10 mouse cellular contexts compared by ENCODE assay signal in genomic region chr11:100828676-100829151, GRCm38 (mm10). TPM values are rescaled to one million over a fixed set of nuclear protein-coding genes. Genes with fewer than 3 reads are reported as not detected.
A peak's percentile ranks its signal among the peaks of the same experiment; 100 is the strongest.
DNase-seq lines count a peak whose midpoint lies in the region; ATAC-seq lines count a peak whose summit lies in the region.
"Had no signal": no experiment of that assay in that cellular context is flagged by ENCODE, and none has a peak within 500 bp of the region (broad histone marks: within the 10 kb centered on the region; RNA-seq: fewer than 3 reads in every experiment).

No protein-coding gene starts in this region.

- H3K36me3 ChIP-seq in heart, embryonic 16.5 days (ENCODE audit: control insufficient read depth, insufficient read depth) = 0 out of 2 replicates have a peak, but pooled peaks cover 3% of the 10 kb centered on the region
- H3K36me3 ChIP-seq in midbrain, embryonic 14.5 days (ENCODE audit: control insufficient read depth, insufficient read depth, low read length) = no peaks in the 10 kb centered on the region
- H3K36me3 ChIP-seq: embryonic facial prominence, embryonic 12.5 days had no signal

- H3K4me3 ChIP-seq in heart, embryonic 16.5 days (ENCODE audit: low read length) = no peak overlapping the region
- no peak overlapping the region for H3K4me3 ChIP-seq in midbrain, embryonic 14.5 days (replicated peaks; ENCODE audit: low read depth, low read length)
- H3K4me3 ChIP-seq: embryonic facial prominence, embryonic 12.5 days had no signal

- 0 out of 2 replicates have a peak overlapping the region, but pooled peaks have one; percentile 13 for H3K4me2 ChIP-seq in heart, embryonic 16.5 days (ENCODE audit: low read depth, low read length)
- no peak overlapping the region; the same call in 1 of the 2 replicates for H3K4me2 ChIP-seq in midbrain, embryonic 14.5 days (ENCODE audit: low read length)
- H3K4me2 ChIP-seq: embryonic facial prominence, embryonic 12.5 days had no signal

- WGBS in heart, embryonic 16.5 days = 24% methylated on average over 10 of the region's 10 CpGs
- 45% methylated on average over 10 of the region's 10 CpGs for WGBS in midbrain, embryonic 14.5 days

- H3K27me3 ChIP-seq in heart, embryonic 16.5 days (ENCODE audit: control insufficient read depth, insufficient read depth, low read length) = no peaks in the 10 kb centered on the region
- no peaks in the 10 kb centered on the region for H3K27me3 ChIP-seq in midbrain, embryonic 14.5 days (ENCODE audit: control insufficient read depth, insufficient read depth, low read length)
- H3K27me3 ChIP-seq: embryonic facial prominence, embryonic 12.5 days had no signal

- no peak overlapping the region for H3K9ac ChIP-seq in heart, embryonic 16.5 days (ENCODE audit: low read length)
- H3K9ac ChIP-seq in midbrain, embryonic 14.5 days (replicated peaks; ENCODE audit: low read length) = 0 out of 2 replicates have a peak overlapping the region, but pooled peaks have one; percentile 12
- H3K9ac ChIP-seq: embryonic facial prominence, embryonic 12.5 days had no signal

- H3K9me3 ChIP-seq in heart, embryonic 16.5 days (replicated peaks; ENCODE audit: control insufficient read depth, low read length) = no peaks in the 10 kb centered on the region; the same call in 1 of the 2 replicates
- no peaks in the 10 kb centered on the region for H3K9me3 ChIP-seq in midbrain, embryonic 14.5 days (ENCODE audit: control insufficient read depth, low read length)
- H3K9me3 ChIP-seq: embryonic facial prominence, embryonic 12.5 days had no signal

- H3K27ac ChIP-seq in heart, embryonic 16.5 days (ENCODE audit: low read length) = peak overlapping the region; percentile 46
- H3K27ac ChIP-seq in midbrain, embryonic 14.5 days (replicated peaks; ENCODE audit: low read depth, low read length) = peak overlapping the region; percentile 61
- H3K27ac ChIP-seq: embryonic facial prominence, embryonic 12.5 days had no signal

- H3K4me1 ChIP-seq in heart, embryonic 16.5 days (ENCODE audit: control insufficient read depth, insufficient read depth, low read length) = peaks cover 55% of the 10 kb centered on the region
- H3K4me1 ChIP-seq in midbrain, embryonic 14.5 days (ENCODE audit: control insufficient read depth, insufficient read depth, low read length) = 0 out of 2 replicates have a peak, but pooled peaks cover 4% of the 10 kb centered on the region

- DNase-seq in adrenal gland, postnatal 14 days = peak; percentile 37
- no peak for DNase-seq in adrenal gland, adult 8-10 months
- DNase-seq in kidney, adult 8-10 months = peak; percentile 42 to 51
- no peak for DNase-seq in kidney, adult 18-20 months
- DNase-seq in midbrain, embryonic 14.5 days = peak; percentile 58
- DNase-seq in right cerebral cortex, postnatal 25 days = no peak
- no peak for DNase-seq in layer of hippocampus, adult 8-10 months (ENCODE audit: low spot score in 2 of 2)
- DNase-seq: lung, adult 18-20 months had no signal

- ATAC-seq in heart, embryonic 16.5 days (replicated peaks; ENCODE audit: extremely low read depth, insufficient read depth, low FRiP score) = 0 out of 2 replicates have a peak, but pooled peaks have one; percentile 37
- ATAC-seq in midbrain, embryonic 14.5 days (ENCODE audit: low FRiP score, low TSS enrichment) = no peak

RNA-seq across cellular contexts. Expression of gene Stat5b, which starts 21.8 kb away (rescaled TPM):
- 72.8 and 74.6 TPM in 2 replicates for total RNA-seq in adrenal gland, postnatal 14 days (2021)
- 10 to 100 TPM; 64.5 to 92.1 (median 73.7) TPM for total RNA-seq in adrenal gland, adult 8-10 months (2022)
- polyA plus RNA-seq in heart, embryonic 16.5 days (2015; fragmentation: Nextera tagmentation; extraction: Ambion mirVana) = 31.3 and 36.5 TPM in 2 replicates
- polyA plus RNA-seq in midbrain, embryonic 14.5 days (2014; fragmentation: Nextera tagmentation; extraction: Ambion mirVana) = 17.2 and 18.6 TPM in 2 replicates
- 10 to 100 TPM; 13.3 to 18.4 (median 15.6) TPM for total RNA-seq in layer of hippocampus, adult 8-10 months (2022)

RNA-seq across cellular contexts. Expression of gene Stat5a, which starts 30.4 kb away (rescaled TPM):
- 37.8 and 44.2 TPM in 2 replicates for total RNA-seq in adrenal gland, postnatal 14 days (2021)
- total RNA-seq in adrenal gland, adult 8-10 months (2022) = 10 to 100 TPM; 30.6 to 60.4 (median 41.2) TPM
- 10.1 and 15.1 TPM in 2 replicates for polyA plus RNA-seq in heart, embryonic 16.5 days (2015; fragmentation: Nextera tagmentation; extraction: Ambion mirVana)
- 1.7 and 1.9 TPM in 2 replicates for polyA plus RNA-seq in midbrain, embryonic 14.5 days (2014; fragmentation: Nextera tagmentation; extraction: Ambion mirVana)
- 1 to 10 TPM; 2.5 to 3.8 (median 2.8) TPM for total RNA-seq in layer of hippocampus, adult 8-10 months (2022)

RNA-seq across cellular contexts. Expression of gene Ghdc, which starts 58.0 kb away (rescaled TPM):
- total RNA-seq in adrenal gland, postnatal 14 days (2021) = 19.7 and 19.9 TPM in 2 replicates
- total RNA-seq in adrenal gland, adult 8-10 months (2022) = 10 to 100 TPM; 23.1 to 26.4 (median 24.7) TPM
- polyA plus RNA-seq in heart, embryonic 16.5 days (2015; fragmentation: Nextera tagmentation; extraction: Ambion mirVana) = 7.1 and 7.7 TPM in 2 replicates
- polyA plus RNA-seq in midbrain, embryonic 14.5 days (2014; fragmentation: Nextera tagmentation; extraction: Ambion mirVana) = 3.0 TPM in 2 replicates
- total RNA-seq in layer of hippocampus, adult 8-10 months (2022) = 1 to 10 TPM; 6.2 to 7.7 (median 6.9) TPM

Comparison
In these comparisons a context has a peak if more than half of its experiments do, and no peak if none do; other contexts are left out.
1. DNase-seq: peak in adrenal gland, postnatal 14 days (single experiment), kidney, adult 8-10 months (2 of 2) and midbrain, embryonic 14.5 days (single experiment); none in adrenal gland, adult 8-10 months (single experiment), kidney, adult 18-20 months (single experiment), right cerebral cortex, postnatal 25 days (single experiment) and layer of hippocampus, adult 8-10 months (0 of 2).